Mouse (Mus musculus) ES-E14 (cell line): ENCODE data around the gene Sirt2. TPM values are rescaled to one million over a fixed set of nuclear protein-coding genes. Genes with fewer than 3 reads are reported as not detected.

Experiments
- DNase-seq: peaks from one replicate; pipeline ENCODE4 v3.0.0-alpha.2; 2013; ENCODE audit warnings: low read depth, low spot score
- H3K27ac ChIP-seq: 2 replicates; pipeline ENCODE4 v1.5.1; 2012; ENCODE audit warnings: low read depth, mild to moderate bottlenecking, low read length, moderate library complexity, mixed read lengths; ENCODE audit not compliant: poor library complexity, insufficient read depth, severe bottlenecking
- H3K36me3 ChIP-seq: 2 replicates; pipeline ENCODE4 v1.6.1; 2012; ENCODE audit warnings: mild to moderate bottlenecking, low read length, moderate library complexity, mixed read lengths; ENCODE audit not compliant: control insufficient read depth, poor library complexity, insufficient read depth, severe bottlenecking
- H3K4me1 ChIP-seq, 2 experiments: fragments of 150-350 bp in 1 of 2; sonication (generic) in 1 of 2; 2 replicates each; pipeline ENCODE4 v1.6.1; 2012; ENCODE audit warnings: low read length in 2 of 2, mild to moderate bottlenecking in 1 of 2, mixed read lengths in 1 of 2; ENCODE audit not compliant: control insufficient read depth in 2 of 2, insufficient read depth in 2 of 2, poor library complexity in 1 of 2
- H3K4me3 ChIP-seq, 2 experiments: fragments of 150-350 bp in 1 of 2; sonication (generic) in 1 of 2; 2 replicates each; pipeline ENCODE4 v1.5.1; 2012; ENCODE audit warnings: low read length in 2 of 2, low read depth in 1 of 2, mild to moderate bottlenecking in 1 of 2, mixed read lengths in 1 of 2; ENCODE audit not compliant: insufficient read depth in 1 of 2, poor library complexity in 1 of 2, severe bottlenecking in 1 of 2
- H3K9ac ChIP-seq: 2 replicates; pipeline ENCODE4 v1.6.1; 2012; ENCODE audit warnings: low read depth, mild to moderate bottlenecking, low read length, mixed read lengths; ENCODE audit not compliant: poor library complexity, insufficient read depth, severe bottlenecking
- H3K9me3 ChIP-seq: fragments of 150-350 bp; sonication (generic); 2 replicates; pipeline ENCODE4 v1.6.1; 2012; ENCODE audit warnings: low read depth, mild to moderate bottlenecking, low read length; ENCODE audit not compliant: control insufficient read depth, insufficient read depth
- CHD2 ChIP-seq: IDR thresholded peaks from 2 replicates; pipeline ENCODE4 v1.6.1; 2014; ENCODE audit warnings: mild to moderate bottlenecking, low read depth, low read length, inconsistent platforms
- HCFC1 ChIP-seq: IDR thresholded peaks from 2 replicates; pipeline ENCODE4 v1.6.1; 2012; ENCODE audit warnings: low read length, inconsistent platforms, borderline replicate concordance; ENCODE audit not compliant: insufficient read depth
- MAFK ChIP-seq: IDR thresholded peaks from 2 replicates; pipeline ENCODE4 v1.6.1; 2014; ENCODE audit warnings: mild to moderate bottlenecking, low read depth, low read length, inconsistent platforms; ENCODE audit not compliant: insufficient read depth
- ZC3H11A ChIP-seq: IDR thresholded peaks from 2 replicates; pipeline ENCODE4 v1.6.1; 2012; ENCODE audit warnings: low read depth, mild to moderate bottlenecking, inconsistent platforms, low read length, borderline replicate concordance
- ZNF384 ChIP-seq: IDR thresholded peaks from 2 replicates; pipeline ENCODE4 v1.6.1; 2012; ENCODE audit warnings: low read depth, low read length, inconsistent platforms
- in situ Hi-C, 2 experiments: fragments of 600-800 bp; cut with MboI; formaldehyde crosslinking; loops; one replicate each; pipeline ENCODE4 v1.15.1; 2025; ENCODE audit warnings: low sequenced_read_pairs in 2 of 2, inconsistent platforms in 1 of 2; ENCODE audit not compliant: unreplicated experiment in 2 of 2
- total RNA-seq: library from RNA; depleted of rRNA; stranded (reverse); fragments of 300-350 nt; gene quantifications from 2 replicates; pipeline ENCODE4 v1.2.3, GENCODE M21; 2012

Sirt2 gene
- total RNA-seq, 1 experiment: 14.8 TPM

- no peak overlapping the region for H3K27ac ChIP-seq
- H3K36me3 ChIP-seq: peaks cover 88% of the 10 kb centered on the region
- H3K4me1 ChIP-seq: peaks cover 1 to 30% of the 10 kb centered on the region in 2 experiments; a peak in 3 of 4 replicates
- no peak for DNase-seq
- peak overlapping the region in 1 of 2 experiments; percentile 0; a peak in 1 of 4 replicates for H3K4me3 ChIP-seq
- no peaks in the 10 kb centered on the region for H3K9me3 ChIP-seq
- TF ChIP-seq MAFK (no peak), CHD2 (no peak), ZNF384 (no peak), HCFC1 (no peak), ZC3H11A (no peak)
- in situ Hi-C loops: no loop called here
- H3K9ac ChIP-seq: no peak overlapping the region; the same call in 1 of the 2 replicates
Measured at GRCm38 (mm10) chr7:28816201-28816600, 49.7 kb downstream of the Sirt2 start.

GRCm38 (mm10) chr7:28816920-28817319 is 50.4 kb downstream of the Sirt2 start:
- 0 out of 2 replicates have a peak overlapping the region, but pooled peaks have one; percentile 8 for H3K9ac ChIP-seq
- in situ Hi-C loops: no loop called here
- H3K4me3 ChIP-seq: peak overlapping the region in 1 of 2 experiments; percentile 20; a peak in 1 of 4 replicates
- no peaks in the 10 kb centered on the region for H3K9me3 ChIP-seq
- H3K27ac ChIP-seq: no peak overlapping the region
- peaks cover 1 to 33% of the 10 kb centered on the region in 2 experiments; a peak in 3 of 4 replicates for H3K4me1 ChIP-seq
- peaks cover 93% of the 10 kb centered on the region for H3K36me3 ChIP-seq
- TF ChIP-seq ZNF384 (no peak), ZC3H11A (no peak), MAFK (no peak), HCFC1 (no peak), CHD2 (no peak)
- no peak for DNase-seq

GRCm38 (mm10) chr7:28817524-28817923 is 51.0 kb downstream of the Sirt2 start:
- peaks cover 1 to 36% of the 10 kb centered on the region in 2 experiments; a peak in 3 of 4 replicates for H3K4me1 ChIP-seq
- DNase-seq: no peak
- peaks cover 92% of the 10 kb centered on the region for H3K36me3 ChIP-seq
- H3K9ac ChIP-seq: no peak overlapping the region
- no peak for TF ChIP-seq HCFC1
- TF ChIP-seq MAFK: no peak
- no peak for TF ChIP-seq CHD2
- no peak for TF ChIP-seq ZNF384
- TF ChIP-seq ZC3H11A: no peak
- H3K4me3 ChIP-seq: peak overlapping the region in 1 of 2 experiments; percentile 20; a peak in 1 of 4 replicates
- no peaks in the 10 kb centered on the region for H3K9me3 ChIP-seq
- in situ Hi-C loops: no loop called here
- no peak overlapping the region for H3K27ac ChIP-seq

- no peaks in the 10 kb centered on the region for H3K9me3 ChIP-seq
- TF ChIP-seq ZC3H11A (no peak), ZNF384 (no peak), HCFC1 (no peak), MAFK (no peak), CHD2 (no peak)
- H3K27ac ChIP-seq: no peak overlapping the region
- H3K9ac ChIP-seq: 0 out of 2 replicates have a peak overlapping the region, but pooled peaks have one; percentile 23
- H3K4me1 ChIP-seq: peaks cover 0 to 36% of the 10 kb centered on the region in 2 experiments; a peak in 3 of 4 replicates
- no peak for DNase-seq
- in situ Hi-C loops: no loop called here
- H3K36me3 ChIP-seq: peaks cover 91% of the 10 kb centered on the region
- no peak overlapping the region for H3K4me3 ChIP-seq
Measured at GRCm38 (mm10) chr7:28817957-28818356, 51.4 kb downstream of the Sirt2 start.

- H3K27ac ChIP-seq: no peak overlapping the region
- DNase-seq: no peak
- in situ Hi-C loops: no loop called here
- H3K4me3 ChIP-seq: no peak overlapping the region
- TF ChIP-seq MAFK (no peak), ZC3H11A (no peak), HCFC1 (no peak), CHD2 (no peak), ZNF384 (no peak)
- H3K9ac ChIP-seq: no peak overlapping the region
- H3K4me1 ChIP-seq: peaks cover 0 to 35% of the 10 kb centered on the region in 2 experiments; a peak in 3 of 4 replicates
- peaks cover 88% of the 10 kb centered on the region for H3K36me3 ChIP-seq
- no peaks in the 10 kb centered on the region for H3K9me3 ChIP-seq
Measured at GRCm38 (mm10) chr7:28818436-28818835, 51.9 kb downstream of the Sirt2 start.
